Mouse (Mus musculus) E14TG2a.4 (cell line): ENCODE measurements at regions not wholly inside any gene's neighbourhood (a gene's known extent, or its start where the extent isn't known, plus 50 kb on each side); places are given as distances from the start of the nearest gene placed in this dataset.
"Not testable (repeated sequence)": the region's sequence is repeated elsewhere in the genome, so short reads cannot be mapped to it uniquely, and the experiment has no call there.

ENCODE experiments used
- H3K27me3 ChIP-seq: 2 replicates; pipeline ENCODE4 v1.6.1; 2014; ENCODE audit warnings: low read length, control low read depth; ENCODE audit not compliant: insufficient read depth
- H3K36me3 ChIP-seq: 2 replicates; pipeline ENCODE4 v1.6.1; 2014; ENCODE audit warnings: low read length, control low read depth; ENCODE audit not compliant: insufficient read depth
- H3K4me1 ChIP-seq: replicated peaks from 2 replicates; pipeline ENCODE4 v1.6.1; 2014; ENCODE audit warnings: low read depth, low read length, control low read depth
- H3K4me3 ChIP-seq: replicated peaks from 2 replicates; pipeline ENCODE4 v1.5.1; 2014; ENCODE audit warnings: mild to moderate bottlenecking, low read length
- H3K9me3 ChIP-seq: 2 replicates; pipeline ENCODE4 v1.6.1; 2014; ENCODE audit warnings: low read length, control low read depth
- CTCF ChIP-seq: conservative IDR thresholded peaks from 2 replicates; pipeline ENCODE4 v1.5.1; 2014; ENCODE audit warnings: low read length
- NANOG ChIP-seq: IDR thresholded peaks from 2 replicates; pipeline ENCODE4 v1.6.1; 2014; ENCODE audit warnings: borderline replicate concordance, low read length, mixed read lengths
- POU5F1 ChIP-seq: IDR thresholded peaks from 2 replicates; pipeline ENCODE4 v1.6.1; 2014; ENCODE audit warnings: low read length, borderline replicate concordance

- H3K4me1 ChIP-seq = no peaks in the 10 kb centered on the region
- peaks cover 56% of the 10 kb centered on the region for H3K9me3 ChIP-seq
- H3K27me3 ChIP-seq = no peaks in the 10 kb centered on the region
- no peak overlapping the region for H3K4me3 ChIP-seq
- H3K36me3 ChIP-seq = 0 out of 2 replicates have a peak, but pooled peaks cover 2% of the 10 kb centered on the region
- TF ChIP-seq CTCF (no peak), POU5F1 (no peak), NANOG (peak; percentile 62; the same call in 1 of the 2 replicates)
These were observed 1277.8 kb upstream of the Tacstd2 start for GRCm38 (mm10) chr6:68813346-68813745.

GRCm38 (mm10) chr6:68799205-68799604 is 1263.6 kb upstream of the Tacstd2 start:
- not testable (repeated sequence) for H3K27me3 ChIP-seq, H3K36me3 ChIP-seq, H3K4me1 ChIP-seq

GRCm38 (mm10) chr6:68771507-68771906 is 1235.9 kb upstream of the Tacstd2 start:
- H3K4me1 ChIP-seq = no peaks in the 10 kb centered on the region
- TF ChIP-seq CTCF (no peak; the same call in 1 of the 2 replicates), NANOG (no peak), POU5F1 (no peak)
- no peaks in the 10 kb centered on the region for H3K36me3 ChIP-seq
- H3K4me3 ChIP-seq = no peak overlapping the region
- no peaks in the 10 kb centered on the region for H3K27me3 ChIP-seq
- H3K9me3 ChIP-seq = peaks cover 17% of the 10 kb centered on the region

More at GRCm38 (mm10) chr6:68799205-68799604, 1263.6 kb upstream of the Tacstd2 start:
- H3K4me3 ChIP-seq = not testable (repeated sequence)
- H3K9me3 ChIP-seq = peaks cover 42% of the 10 kb centered on the region

GRCm38 (mm10) chr6:68750451-68750850 is 1214.9 kb upstream of the Tacstd2 start:
- Histone ChIP-seq H3K4me3 (no peak overlapping the region), H3K27me3 (no peaks in the 10 kb centered on the region), H3K9me3 (no peaks in the 10 kb centered on the region), H3K4me1 (no peaks in the 10 kb centered on the region), H3K36me3 (no peaks in the 10 kb centered on the region)
- TF ChIP-seq POU5F1 (no peak), CTCF (no peak), NANOG (no peak)

- no peaks in the 10 kb centered on the region for H3K27me3 ChIP-seq
- no peaks in the 10 kb centered on the region for H3K9me3 ChIP-seq
- no peaks in the 10 kb centered on the region for H3K4me1 ChIP-seq
- no peak for TF ChIP-seq NANOG
- TF ChIP-seq CTCF = no peak
- no peak for TF ChIP-seq POU5F1
- no peaks in the 10 kb centered on the region for H3K36me3 ChIP-seq
- no peak overlapping the region for H3K4me3 ChIP-seq
These were observed 1214.1 kb upstream of the Tacstd2 start for GRCm38 (mm10) chr6:68749699-68750098.

GRCm38 (mm10) chr6:68738573-68738972 is 1203.0 kb upstream of the Tacstd2 start:
- H3K4me3 ChIP-seq = no peak overlapping the region
- TF ChIP-seq NANOG (no peak), POU5F1 (no peak), CTCF (no peak)
- H3K27me3 ChIP-seq = no peaks in the 10 kb centered on the region
- H3K4me1 ChIP-seq = no peaks in the 10 kb centered on the region
- no peaks in the 10 kb centered on the region for H3K36me3 ChIP-seq
- no peaks in the 10 kb centered on the region for H3K9me3 ChIP-seq

- TF ChIP-seq CTCF (no peak), NANOG (no peak), POU5F1 (no peak)
These were observed 1201.1 kb upstream of the Tacstd2 start for GRCm38 (mm10) chr6:68736647-68737046.

GRCm38 (mm10) chr6:68736068-68736467 is 1200.5 kb upstream of the Tacstd2 start:
- H3K36me3 ChIP-seq = no peaks in the 10 kb centered on the region
- H3K27me3 ChIP-seq = no peaks in the 10 kb centered on the region
- H3K4me1 ChIP-seq = no peaks in the 10 kb centered on the region
- no peaks in the 10 kb centered on the region for H3K9me3 ChIP-seq
- TF ChIP-seq NANOG = no peak
- no peak for TF ChIP-seq POU5F1
- TF ChIP-seq CTCF = no peak
- no peak overlapping the region for H3K4me3 ChIP-seq

More at GRCm38 (mm10) chr6:68736647-68737046, 1201.1 kb upstream of the Tacstd2 start:
- Histone ChIP-seq H3K36me3 (no peaks in the 10 kb centered on the region), H3K9me3 (no peaks in the 10 kb centered on the region), H3K27me3 (no peaks in the 10 kb centered on the region), H3K4me3 (no peak overlapping the region), H3K4me1 (no peaks in the 10 kb centered on the region)

GRCm38 (mm10) chr6:68711084-68711483 is 1175.5 kb upstream of the Tacstd2 start:
- H3K4me1 ChIP-seq, H3K27me3 ChIP-seq, H3K9me3 ChIP-seq, H3K36me3 ChIP-seq, H3K4me3 ChIP-seq: not testable (repeated sequence)

GRCm38 (mm10) chr6:68704291-68704800 is 1168.8 kb upstream of the Tacstd2 start:
- H3K4me1 ChIP-seq, H3K4me3 ChIP-seq, H3K27me3 ChIP-seq, H3K9me3 ChIP-seq, H3K36me3 ChIP-seq: not testable (repeated sequence)

- not testable (repeated sequence) for H3K9me3 ChIP-seq, H3K4me1 ChIP-seq, H3K27me3 ChIP-seq, H3K36me3 ChIP-seq, H3K4me3 ChIP-seq
These were observed 1145.2 kb upstream of the Tacstd2 start for GRCm38 (mm10) chr6:68680792-68681110.
